Mouse (Mus musculus) forebrain, postnatal 0 days (tissue): ENCODE results near the gene Snd1. TPM values are rescaled to one million over a fixed set of nuclear protein-coding genes. Genes with fewer than 3 reads are reported as not detected.
"Not testable (repeated sequence)": the region's sequence is repeated elsewhere in the genome, so short reads cannot be mapped to it uniquely, and the experiment has no call there.

ENCODE experiments used
- ATAC-seq: fragments of 200-750 bp; cut with Nextera tagmentation; 2 replicates; pipeline ENCODE4 v1.8.0; 2017; ENCODE audit warnings: mild to moderate bottlenecking, moderate library complexity
- DNase-seq: peaks from one replicate; pipeline ENCODE4 v3.0.0-alpha.2; 2015
- H3K27ac ChIP-seq: fragments of 300-500 bp; sonication (generic); 2 replicates; pipeline ENCODE4 v1.5.1; 2014; ENCODE audit warnings: low read depth, mild to moderate bottlenecking, antibody characterized with exemption, low read length, moderate library complexity, mixed read lengths
- H3K27me3 ChIP-seq: fragments of 300-500 bp; sonication (generic); 2 replicates; pipeline ENCODE4 v1.6.1; 2014; ENCODE audit warnings: mild to moderate bottlenecking, low read length, mixed read lengths; ENCODE audit not compliant: insufficient read depth
- H3K36me3 ChIP-seq: fragments of 300-500 bp; sonication (generic); 2 replicates; pipeline ENCODE4 v1.6.1; 2014; ENCODE audit warnings: mild to moderate bottlenecking, moderate library complexity; ENCODE audit not compliant: insufficient read depth
- H3K4me1 ChIP-seq: fragments of 300-500 bp; sonication (generic); 2 replicates; pipeline ENCODE4 v1.6.1; 2014; ENCODE audit warnings: antibody characterized with exemption; ENCODE audit not compliant: insufficient read depth
- H3K4me2 ChIP-seq: fragments of 300-500 bp; sonication (generic); 2 replicates; pipeline ENCODE4 v1.6.1; 2014; ENCODE audit warnings: low read depth, mild to moderate bottlenecking, moderate library complexity
- H3K4me3 ChIP-seq: fragments of 300-500 bp; sonication (generic); 2 replicates; pipeline ENCODE4 v1.5.1; 2014; ENCODE audit warnings: low read depth, low read length, mixed read lengths
- H3K9ac ChIP-seq: fragments of 300-500 bp; sonication (generic); 2 replicates; pipeline ENCODE4 v1.6.1; 2014; ENCODE audit warnings: mild to moderate bottlenecking
- H3K9me3 ChIP-seq: fragments of 300-500 bp; sonication (generic); 2 replicates; pipeline ENCODE4 v1.6.1; 2016; ENCODE audit warnings: low read length
- CTCF ChIP-seq: sonication (generic); IDR thresholded peaks from 2 replicates; pipeline ENCODE4 v1.5.1; 2016; ENCODE audit warnings: antibody characterized with exemption, control low read depth, low read depth
- WGBS: fragments of 180-500 bp; shearing (Covaris S2); extraction: QIAGEN DNeasy Blood & Tissue Kit; methylation state at CpG from one replicate; pipeline ENCODE4 v1.1.7; 2014; 5-methylcytosine and 5-hydroxymethylcytosine counted together
- polyA plus RNA-seq: library from polyadenylated mRNA; unstranded; fragments of >200 nt; fragmentation: Nextera tagmentation; extraction: Ambion mirVana; gene quantifications from 2 replicates; pipeline ENCODE4 v1.2.1, GENCODE M21; 2015
- total RNA-seq: library from RNA; depleted of rRNA; stranded (reverse); fragments of >200 nt; gene quantifications from 2 replicates; pipeline ENCODE4 v1.2.3, GENCODE M21; 2014

Gene Snd1
- total and polyA plus RNA-seq, 2 experiments from 2014 or later, result 72.4 to 90.8 TPM

- ATAC-seq (no peak), DNase-seq (no peak)
- Histone ChIP-seq H3K9me3 (no peaks in the 10 kb centered on the region), H3K27ac (no peak overlapping the region), H3K9ac (no peak overlapping the region), H3K4me1 (no peaks in the 10 kb centered on the region), H3K27me3 (no peaks in the 10 kb centered on the region), H3K4me3 (no peak overlapping the region), H3K4me2 (no peak overlapping the region), H3K36me3 (0 out of 2 replicates have a peak, but pooled peaks cover 13% of the 10 kb centered on the region)
- TF ChIP-seq CTCF, result no peak
- 78% methylated on average over 8 of the region's 8 CpGs for WGBS
Measured at GRCm38 (mm10) chr6:28519426-28519825, 44.5 kb downstream of the Snd1 start.

GRCm38 (mm10) chr6:28520787-28521186 lies 45.8 kb downstream of the Snd1 start:
- H3K4me2 ChIP-seq, H3K9ac ChIP-seq, H3K4me3 ChIP-seq, H3K4me1 ChIP-seq, H3K27ac ChIP-seq, ATAC-seq, H3K27me3 ChIP-seq, H3K9me3 ChIP-seq, DNase-seq: not testable (repeated sequence)
- 89% methylated on average over 5 of the region's 5 CpGs for WGBS
- H3K36me3 ChIP-seq, result 0 out of 2 replicates have a peak, but pooled peaks cover 13% of the 10 kb centered on the region

DNA sequence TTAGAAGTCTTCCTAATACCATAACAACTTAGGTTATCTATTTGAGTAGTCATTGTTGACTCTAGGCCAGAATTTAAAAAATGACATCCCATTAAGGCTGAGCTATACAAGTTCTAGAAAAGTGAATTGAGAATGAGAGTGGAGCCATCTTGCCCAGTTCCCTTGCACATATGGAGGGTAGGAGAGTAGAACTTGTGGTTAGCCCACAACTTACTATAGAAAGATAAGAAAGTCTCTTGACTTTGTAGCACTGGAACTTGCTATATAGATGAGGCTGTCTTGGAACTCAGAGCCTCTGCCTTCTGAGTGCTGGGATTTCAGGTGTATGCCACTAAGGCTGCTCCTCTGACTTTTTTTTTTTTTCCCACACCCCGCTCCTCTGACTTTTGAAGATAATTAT lies 46.5 kb downstream of the Snd1 start:
- no peak for DNase-seq
- WGBS, result 92% methylated on average over 1 of the region's 1 CpGs

DNA sequence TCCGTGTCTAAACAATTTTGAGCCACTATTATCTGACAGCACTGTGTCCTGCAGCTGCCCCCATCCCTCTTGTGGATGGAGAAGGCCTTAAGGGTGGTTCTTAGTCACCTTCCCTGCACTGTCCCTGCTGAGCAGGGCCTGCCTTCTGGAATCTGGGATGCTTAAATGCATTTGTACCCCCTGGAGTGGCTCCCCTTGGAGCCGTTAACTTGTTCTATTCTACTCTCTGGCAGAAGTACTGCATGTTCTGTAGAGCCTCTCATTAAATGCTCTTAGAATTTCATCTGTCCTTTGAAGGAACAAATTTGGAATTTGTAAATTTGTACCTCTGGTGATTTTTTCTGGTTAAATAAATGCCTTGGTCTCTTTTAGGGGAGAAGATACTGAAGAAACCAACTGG lies 50.6 kb downstream of the Snd1 start:
- ATAC-seq (no peak), DNase-seq (no peak)
- no peak for TF ChIP-seq CTCF
- Histone ChIP-seq H3K9ac (no peak overlapping the region), H3K4me1 (no peaks in the 10 kb centered on the region), H3K9me3 (no peaks in the 10 kb centered on the region), H3K4me3 (no peak overlapping the region), H3K36me3 (peaks cover 42% of the 10 kb centered on the region), H3K27me3 (no peaks in the 10 kb centered on the region), H3K4me2 (no peak overlapping the region), H3K27ac (no peak overlapping the region)
- WGBS, result 65% methylated on average over 2 of the region's 2 CpGs

More for the DNA sequence above, 46.5 kb downstream of the Snd1 start:
- H3K4me3 ChIP-seq, result no peak overlapping the region
- no peaks in the 10 kb centered on the region for H3K4me1 ChIP-seq
- H3K27ac ChIP-seq, result no peak overlapping the region
- ATAC-seq, result no peak
- no peak for TF ChIP-seq CTCF
- no peak overlapping the region for H3K9ac ChIP-seq
- no peaks in the 10 kb centered on the region for H3K27me3 ChIP-seq
- H3K9me3 ChIP-seq, result no peaks in the 10 kb centered on the region
- no peak overlapping the region for H3K4me2 ChIP-seq
- 0 out of 2 replicates have a peak, but pooled peaks cover 14% of the 10 kb centered on the region for H3K36me3 ChIP-seq

- 91% methylated on average over 10 of the region's 10 CpGs for WGBS
- H3K9ac ChIP-seq, result no peak overlapping the region
- no peak for TF ChIP-seq CTCF
- DNase-seq, result no peak
- H3K27ac ChIP-seq, result no peak overlapping the region
- H3K36me3 ChIP-seq, result peaks cover 45% of the 10 kb centered on the region
- H3K4me3 ChIP-seq, result no peak overlapping the region
- H3K4me1 ChIP-seq, result no peaks in the 10 kb centered on the region
- ATAC-seq, result no peak
- H3K9me3 ChIP-seq, result no peaks in the 10 kb centered on the region
- H3K27me3 ChIP-seq, result no peaks in the 10 kb centered on the region
- H3K4me2 ChIP-seq, result no peak overlapping the region
Measured at GRCm38 (mm10) chr6:28527459-28527858, 52.5 kb downstream of the Snd1 start.

- 86% methylated on average over 6 of the region's 6 CpGs for WGBS
- peaks cover 37% of the 10 kb centered on the region for H3K36me3 ChIP-seq
- no peak for ATAC-seq
- H3K4me2 ChIP-seq, result no peak overlapping the region
- H3K4me1 ChIP-seq, result no peaks in the 10 kb centered on the region
- H3K9ac ChIP-seq, result no peak overlapping the region
- no peak overlapping the region for H3K27ac ChIP-seq
- no peaks in the 10 kb centered on the region for H3K27me3 ChIP-seq
- no peak for TF ChIP-seq CTCF
- no peak overlapping the region for H3K4me3 ChIP-seq
- H3K9me3 ChIP-seq, result no peaks in the 10 kb centered on the region
- no peak for DNase-seq
Measured at GRCm38 (mm10) chr6:28528208-28528607, 53.3 kb downstream of the Snd1 start.

- H3K4me1 ChIP-seq, result 0 out of 2 replicates have a peak, but pooled peaks cover 6% of the 10 kb centered on the region
- no peak for ATAC-seq
- DNase-seq, result peak; percentile 35
- H3K4me2 ChIP-seq, result no peak overlapping the region
- no peaks in the 10 kb centered on the region for H3K9me3 ChIP-seq
- H3K36me3 ChIP-seq, result no peaks in the 10 kb centered on the region; the same call in 1 of the 2 replicates
- 0 out of 2 replicates have a peak overlapping the region, but pooled peaks have one; percentile 5 for H3K27ac ChIP-seq
- H3K27me3 ChIP-seq, result no peaks in the 10 kb centered on the region
- no peak for TF ChIP-seq CTCF
- 75% methylated on average over 5 of the region's 5 CpGs for WGBS
- H3K9ac ChIP-seq, result no peak overlapping the region
- no peak overlapping the region for H3K4me3 ChIP-seq
Measured at GRCm38 (mm10) chr6:28536464-28536863, 61.5 kb downstream of the Snd1 start.
